Comparison of ENCODE assay signal across 8 mouse cellular contexts in the genomic region with DNA sequence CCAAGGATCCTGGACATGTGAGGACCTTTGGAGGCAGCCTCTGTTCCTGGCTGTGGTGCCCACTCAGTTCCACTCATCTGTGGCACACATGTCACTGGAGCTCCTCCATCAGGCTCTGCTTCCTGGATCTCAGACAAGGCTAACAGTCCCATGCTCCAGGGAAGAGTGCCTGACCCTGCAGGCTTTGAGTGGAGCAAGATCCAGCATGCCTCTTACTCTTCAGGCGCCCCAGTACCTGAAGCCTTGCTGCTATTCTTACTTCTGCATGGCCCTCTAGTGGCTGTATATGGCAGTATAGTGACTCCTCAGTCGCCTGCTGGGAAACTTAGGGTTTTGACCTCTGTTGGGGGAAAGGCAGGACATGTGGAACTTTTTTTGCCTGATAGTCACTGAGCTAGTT. TPM values are rescaled to one million over a fixed set of nuclear protein-coding genes. Genes with fewer than 3 reads are reported as not detected.
DNase-seq lines count a peak whose midpoint lies in the region; ATAC-seq lines count a peak whose summit lies in the region.

No protein-coding gene starts in this region.

- peak; percentile 58; the same call in 1 of the 2 replicates for ATAC-seq in lung, embryonic 15.5 days (ENCODE audit: borderline replicate concordance, extremely low read depth, low FRiP score, low TSS enrichment)

- H3K4me2 ChIP-seq in lung, embryonic 15.5 days: no peak overlapping the region

- DNase-seq in adrenal gland, adult (ENCODE audit: inconsistent age in 2 of 2, low spot score in 1 of 2): peak; percentile 39 to 81
- no peak for DNase-seq in adrenal gland, postnatal 25 days
- DNase-seq in A20 (ENCODE audit: low read depth, low spot score): peak; percentile 43
- peak; percentile 49 to 67 for DNase-seq in cerebellum, adult 18-20 months
- DNase-seq in gonadal fat pad, adult 2 months (ENCODE audit: low read depth): peak; percentile 61
- peak; percentile 40 for DNase-seq in kidney, adult 11 months
- peak; percentile 9 for DNase-seq in right cerebral cortex, postnatal 4 days

- H3K4me1 ChIP-seq in lung, embryonic 15.5 days: no peaks in the 10 kb centered on the region

- H3K27me3 ChIP-seq in lung, embryonic 15.5 days: no peaks in the 10 kb centered on the region

- H3K9me3 ChIP-seq in lung, embryonic 15.5 days: no peaks in the 10 kb centered on the region

- 11% methylated on average over 2 of the region's 2 CpGs for WGBS in lung, embryonic 15.5 days

- H3K4me3 ChIP-seq in lung, embryonic 15.5 days: no peak overlapping the region

- H3K36me3 ChIP-seq in lung, embryonic 15.5 days: no peaks in the 10 kb centered on the region

- H3K9ac ChIP-seq in lung, embryonic 15.5 days: no peak overlapping the region

- H3K27ac ChIP-seq in lung, embryonic 15.5 days: no peak overlapping the region

RNA-seq across cellular contexts. Expression of gene Tppp, which starts 17.0 kb away (rescaled TPM):
- 4.3 and 6.9 TPM in 2 replicates for total RNA-seq in adrenal gland, postnatal 25 days (2021)
- 11.8 and 14.3 TPM in 2 replicates for polyA plus RNA-seq in gonadal fat pad, adult 2 months (2012; rRNA removed)
- polyA plus RNA-seq in lung, embryonic 15.5 days (2015; fragmentation: Nextera tagmentation; extraction: Ambion mirVana): 1.1 and 1.5 TPM in 2 replicates

RNA-seq across cellular contexts. Expression of gene Cep72, which starts 35.9 kb away (rescaled TPM):
- 3.6 and 6.8 TPM in 2 replicates for total RNA-seq in adrenal gland, postnatal 25 days (2021)
- 2.1 and 2.4 TPM in 2 replicates for polyA plus RNA-seq in gonadal fat pad, adult 2 months (2012; rRNA removed)
- 14.7 and 16.9 TPM in 2 replicates for polyA plus RNA-seq in lung, embryonic 15.5 days (2015; fragmentation: Nextera tagmentation; extraction: Ambion mirVana)
